Mouse (Mus musculus): ENCODE measurements around the gene Cacna2d3. TPM values are rescaled to one million over a fixed set of nuclear protein-coding genes. Genes with fewer than 3 reads are reported as not detected.

Cacna2d3 gene
- polyA plus RNA-seq, 1 experiment from 2014 or later, result 0.39 TPM

DNA sequence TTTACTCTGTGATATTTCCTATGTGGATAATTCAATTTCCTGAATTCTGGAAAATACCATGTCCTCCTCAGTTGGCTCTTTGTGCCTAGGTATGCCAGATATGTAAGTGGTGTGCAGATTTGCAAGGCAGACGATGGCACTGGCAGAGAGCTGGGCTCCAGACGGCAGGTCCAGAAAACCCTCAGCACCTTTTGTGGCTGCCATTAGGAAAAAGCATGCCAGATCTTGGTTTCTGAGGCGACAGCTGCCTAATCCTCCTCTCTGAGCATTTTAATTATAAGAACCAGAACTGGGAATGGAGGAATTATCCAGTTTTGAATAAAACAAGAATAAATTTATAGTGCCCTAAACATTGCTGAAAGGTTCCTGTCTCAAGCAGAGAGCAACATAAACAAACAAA, 767.1 kb downstream of the Cacna2d3 start:
- Histone ChIP-seq H3K9me3 (replicated peaks) (no peaks in the 10 kb centered on the region), H3K9ac (no peak overlapping the region), H3K4me1 (replicated peaks) (peaks cover 15% of the 10 kb centered on the region), H3K27me3 (peaks cover 5% of the 10 kb centered on the region; the same call in 1 of the 2 replicates), H3K4me2 (no peak overlapping the region), H3K36me3 (no peaks in the 10 kb centered on the region), H3K4me3 (no peak overlapping the region), H3K27ac (no peak overlapping the region)
- ATAC-seq (replicated peaks; ENCODE audit: insufficient number of reproducible peaks, insufficient read depth, low FRiP score, low read depth), result no peak
- 45% methylated on average over 3 of the region's 3 CpGs for WGBS

DNA sequence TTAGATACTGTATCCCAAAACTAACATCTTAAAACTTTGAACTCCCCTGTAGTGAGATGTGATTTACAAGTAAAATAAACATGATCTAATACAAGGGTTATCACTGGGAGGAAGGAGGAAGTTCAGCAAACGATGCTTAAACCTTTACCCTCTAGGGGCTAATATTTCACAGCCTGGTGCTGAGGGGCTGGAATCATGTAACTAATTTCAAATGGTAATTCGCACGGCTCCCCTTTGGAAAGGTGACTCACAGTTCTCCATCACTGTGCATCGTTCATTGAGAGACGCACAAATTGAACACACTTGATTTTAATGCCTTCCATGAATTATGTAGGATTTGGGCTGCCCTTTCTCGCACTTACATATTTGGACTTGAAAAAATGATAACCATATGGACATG, 767.6 kb downstream of the Cacna2d3 start:
- Histone ChIP-seq H3K36me3 (no peaks in the 10 kb centered on the region), H3K27me3 (peaks cover 5% of the 10 kb centered on the region; the same call in 1 of the 2 replicates), H3K4me1 (replicated peaks) (peaks cover 13% of the 10 kb centered on the region), H3K9me3 (replicated peaks) (no peaks in the 10 kb centered on the region), H3K9ac (no peak overlapping the region), H3K4me2 (no peak overlapping the region), H3K4me3 (no peak overlapping the region), H3K27ac (no peak overlapping the region)
- ATAC-seq (replicated peaks; ENCODE audit: insufficient number of reproducible peaks, insufficient read depth, low FRiP score, low read depth), result no peak
- 64% methylated on average over 6 of the region's 6 CpGs for WGBS

DNA sequence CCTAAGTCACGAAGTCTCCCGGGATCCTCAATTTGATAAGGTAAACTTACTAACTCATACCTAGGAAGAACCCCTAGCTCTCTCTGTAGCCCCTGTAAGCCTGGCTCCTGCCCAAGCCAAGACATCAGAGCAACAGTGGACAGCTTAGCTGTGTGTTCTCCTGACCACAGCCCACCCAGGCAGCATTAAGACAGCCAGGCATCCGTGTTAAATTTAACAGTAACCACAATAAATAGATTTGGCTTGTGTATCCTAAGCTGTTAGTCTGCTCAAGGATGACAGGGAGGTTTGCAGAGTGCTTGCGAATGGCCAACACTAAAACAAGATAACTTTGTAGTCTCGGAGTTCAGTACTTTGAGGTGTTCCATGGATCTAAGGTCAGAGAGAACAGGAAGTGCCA, 768.3 kb downstream of the Cacna2d3 start:
- H3K36me3 ChIP-seq, result no peaks in the 10 kb centered on the region
- ATAC-seq (replicated peaks; ENCODE audit: insufficient number of reproducible peaks, insufficient read depth, low FRiP score, low read depth), result no peak
- H3K4me1 ChIP-seq (replicated peaks), result peaks cover 6% of the 10 kb centered on the region
- no peak overlapping the region for H3K27ac ChIP-seq
- H3K4me2 ChIP-seq, result no peak overlapping the region
- H3K4me3 ChIP-seq, result no peak overlapping the region
- H3K27me3 ChIP-seq, result peaks cover 5% of the 10 kb centered on the region; the same call in 1 of the 2 replicates
- no peak overlapping the region for H3K9ac ChIP-seq
- H3K9me3 ChIP-seq (replicated peaks), result no peaks in the 10 kb centered on the region
- WGBS, result 31% methylated on average over 5 of the region's 5 CpGs

DNA sequence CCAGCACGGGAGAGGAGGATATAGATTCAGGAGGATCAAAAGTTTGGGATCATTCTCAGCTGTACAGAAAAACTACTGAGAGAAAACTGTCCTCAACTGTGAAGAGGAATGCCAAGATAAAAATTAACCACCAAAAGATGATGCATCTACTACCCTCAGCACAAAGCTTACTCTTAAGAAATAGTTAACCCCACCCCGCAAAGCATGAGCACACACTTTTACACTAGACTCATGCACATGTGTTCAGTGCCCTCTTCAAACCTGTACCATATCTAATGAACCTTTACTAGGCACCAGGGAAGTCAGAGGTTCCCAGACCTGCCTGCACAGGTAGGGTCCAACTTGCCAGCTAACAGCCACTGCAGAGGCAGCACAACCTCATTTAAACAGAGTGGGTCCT, 771.2 kb downstream of the Cacna2d3 start:
- Histone ChIP-seq H3K27ac (no peak overlapping the region), H3K4me3 (no peak overlapping the region), H3K27me3 (peaks cover 5% of the 10 kb centered on the region; the same call in 1 of the 2 replicates), H3K4me2 (no peak overlapping the region), H3K36me3 (no peaks in the 10 kb centered on the region), H3K4me1 (replicated peaks) (no peaks in the 10 kb centered on the region), H3K9ac (no peak overlapping the region), H3K9me3 (replicated peaks) (no peaks in the 10 kb centered on the region)
- no peak for ATAC-seq (replicated peaks; ENCODE audit: insufficient number of reproducible peaks, insufficient read depth, low FRiP score, low read depth)
- WGBS, result 80% methylated on average over 2 of the region's 2 CpGs

DNA sequence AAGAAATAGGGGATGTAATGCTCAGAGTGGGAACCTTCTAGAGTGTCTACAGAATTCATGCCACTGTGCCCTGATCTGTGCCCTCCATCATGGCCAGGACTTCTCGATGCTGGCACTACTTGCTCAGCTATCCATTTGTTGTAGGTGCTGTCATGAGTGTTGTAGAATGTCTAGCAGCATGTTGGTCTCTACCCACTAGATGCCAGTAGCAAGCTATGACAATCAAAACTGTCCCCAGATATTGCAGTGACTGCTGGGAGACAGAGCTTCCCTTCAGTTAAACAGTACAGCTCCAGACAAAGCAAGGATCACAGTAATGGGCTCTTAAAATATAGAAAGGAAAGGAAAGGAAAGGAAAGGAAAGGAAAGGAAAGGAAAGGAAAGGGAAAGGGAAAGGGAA, 771.9 kb downstream of the Cacna2d3 start:
- no peak for ATAC-seq (replicated peaks; ENCODE audit: insufficient number of reproducible peaks, insufficient read depth, low FRiP score, low read depth)
- 79% methylated on average over 1 of the region's 1 CpGs for WGBS
- no peak overlapping the region for H3K9ac ChIP-seq

DNA sequence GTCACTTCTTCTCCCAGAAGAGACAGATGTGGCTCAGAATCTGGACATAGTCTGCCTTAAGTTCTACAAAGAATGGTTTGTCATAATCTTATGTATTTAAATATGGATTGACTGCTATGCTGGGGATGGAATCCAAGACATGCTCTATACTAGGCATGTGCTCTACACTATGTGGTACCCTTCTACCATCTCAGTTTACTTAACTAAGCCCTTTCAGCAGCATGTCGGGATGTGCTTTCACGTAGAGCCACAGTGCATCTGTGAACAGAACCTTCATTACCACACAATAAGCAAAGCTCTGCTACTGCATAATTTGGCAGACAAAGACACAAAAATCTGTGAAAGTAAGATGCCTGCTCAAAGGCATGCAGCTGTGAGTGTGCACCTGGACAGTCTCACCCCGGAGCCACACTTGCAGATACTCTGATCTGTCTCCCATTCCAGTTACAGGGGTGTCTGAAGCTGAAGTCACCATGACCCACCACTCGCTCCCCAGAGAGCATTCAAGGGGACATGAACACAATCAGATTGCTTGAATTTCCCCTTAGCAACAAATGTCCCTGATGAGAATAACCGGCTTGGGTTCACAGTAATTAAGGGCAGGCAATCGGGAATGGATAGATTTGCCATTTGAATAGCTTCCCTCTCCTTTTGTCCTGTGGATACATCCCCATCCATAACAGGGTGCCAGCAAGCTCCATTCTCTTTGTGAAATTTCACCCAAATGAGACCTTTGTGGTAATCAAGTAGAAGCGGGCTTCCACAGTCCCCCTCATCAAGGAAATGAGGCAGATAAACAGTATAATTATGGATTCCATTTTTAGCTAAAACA, 773.4 kb downstream of the Cacna2d3 start:
- H3K4me2 ChIP-seq, result no peak overlapping the region
- no peak overlapping the region for H3K9ac ChIP-seq
- no peaks in the 10 kb centered on the region for H3K4me1 ChIP-seq (replicated peaks)
- ATAC-seq (replicated peaks; ENCODE audit: insufficient number of reproducible peaks, insufficient read depth, low FRiP score, low read depth), result no peak
- H3K9me3 ChIP-seq (replicated peaks), result no peaks in the 10 kb centered on the region
- no peak overlapping the region for H3K4me3 ChIP-seq
- 77% methylated on average over 7 of the region's 7 CpGs for WGBS
- peaks cover 5% of the 10 kb centered on the region; the same call in 1 of the 2 replicates for H3K27me3 ChIP-seq
- no peaks in the 10 kb centered on the region for H3K36me3 ChIP-seq
- no peak overlapping the region for H3K27ac ChIP-seq

More for the DNA sequence above, 771.9 kb downstream of the Cacna2d3 start:
- H3K4me2 ChIP-seq, result no peak overlapping the region
- no peaks in the 10 kb centered on the region for H3K9me3 ChIP-seq (replicated peaks)
- H3K4me3 ChIP-seq, result no peak overlapping the region
- no peak overlapping the region for H3K27ac ChIP-seq
- H3K27me3 ChIP-seq, result peaks cover 5% of the 10 kb centered on the region; the same call in 1 of the 2 replicates
- H3K36me3 ChIP-seq, result no peaks in the 10 kb centered on the region
- no peaks in the 10 kb centered on the region for H3K4me1 ChIP-seq (replicated peaks)

DNA sequence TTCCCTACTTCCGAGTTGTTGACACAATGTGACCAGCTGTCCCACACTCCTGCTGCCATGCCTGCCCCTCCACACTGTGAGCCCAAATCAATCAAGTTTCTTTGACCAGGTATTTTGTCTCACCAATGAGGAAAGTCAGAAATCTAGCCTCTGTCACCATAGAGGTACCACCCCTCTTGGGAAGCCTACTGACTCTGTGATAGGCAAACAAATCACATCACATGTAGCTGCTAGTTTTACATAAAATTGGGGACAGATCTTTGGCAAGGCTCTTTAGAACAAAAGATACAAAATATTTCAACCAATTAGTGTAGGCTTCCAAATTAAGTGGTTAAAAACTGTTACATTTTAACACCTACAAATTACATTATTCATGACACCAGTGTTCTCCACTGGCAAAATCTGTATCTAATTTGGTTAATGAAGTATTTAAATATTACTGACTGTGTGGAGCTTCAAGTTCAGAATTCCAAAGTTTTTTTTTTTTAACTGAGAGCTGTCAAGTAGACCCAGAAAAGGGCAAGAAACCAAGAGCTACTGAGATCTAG, 788.8 kb downstream of the Cacna2d3 start:
- no peaks in the 10 kb centered on the region for H3K9me3 ChIP-seq (replicated peaks)
- no peak for ATAC-seq (replicated peaks; ENCODE audit: insufficient number of reproducible peaks, insufficient read depth, low FRiP score, low read depth)
- no peak overlapping the region for H3K27ac ChIP-seq
- H3K4me2 ChIP-seq, result no peak overlapping the region
- no peaks in the 10 kb centered on the region for H3K4me1 ChIP-seq (replicated peaks)
- H3K36me3 ChIP-seq, result no peaks in the 10 kb centered on the region
- H3K27me3 ChIP-seq, result no peaks in the 10 kb centered on the region
- WGBS, result 77% methylated on average over 1 of the region's 1 CpGs
- no peak overlapping the region for H3K9ac ChIP-seq
- H3K4me3 ChIP-seq, result no peak overlapping the region

DNA sequence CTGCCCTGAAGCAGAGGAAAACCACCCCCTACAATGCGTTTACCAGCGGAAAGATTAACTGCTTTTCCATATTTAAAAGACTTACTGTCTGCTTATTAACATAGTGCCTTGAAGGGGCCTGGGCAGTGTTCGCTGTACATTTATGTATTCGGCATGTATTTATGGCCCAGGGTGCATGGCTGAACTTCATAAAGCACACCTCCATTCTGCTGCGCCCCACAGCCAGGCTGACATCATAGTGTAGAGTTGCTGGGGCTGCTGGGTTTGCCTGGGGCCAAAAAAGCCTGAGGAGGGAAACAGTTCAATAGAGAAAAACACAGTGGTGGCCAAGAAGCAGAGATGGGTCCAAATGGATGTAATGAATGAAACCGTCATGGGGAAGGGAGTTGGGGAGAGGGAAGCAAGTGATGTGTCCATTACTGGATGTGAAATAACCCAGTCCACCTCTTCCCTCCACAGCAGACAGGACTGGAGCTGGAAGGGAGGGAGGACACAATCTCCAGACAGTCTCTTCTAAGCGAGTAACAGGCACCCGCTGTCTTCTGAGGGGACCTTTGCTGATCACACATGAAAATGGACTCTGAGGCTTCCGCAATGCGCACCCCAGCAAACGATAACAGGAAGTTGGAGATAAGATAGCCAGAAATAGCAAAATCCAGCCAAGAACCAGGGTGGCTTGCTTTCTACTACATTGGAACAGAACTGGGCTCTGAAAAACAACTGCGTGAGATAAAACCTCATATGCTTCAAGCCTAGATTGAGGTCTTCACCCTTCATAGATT, 798.3 kb downstream of the Cacna2d3 start:
- no peak overlapping the region for H3K4me3 ChIP-seq
- no peak overlapping the region for H3K4me2 ChIP-seq
- H3K27me3 ChIP-seq, result peaks cover 5% of the 10 kb centered on the region
- peaks cover 3% of the 10 kb centered on the region for H3K4me1 ChIP-seq (replicated peaks)
- WGBS, result 49% methylated on average over 12 of the region's 12 CpGs
- no peaks in the 10 kb centered on the region for H3K9me3 ChIP-seq (replicated peaks)
- no peak overlapping the region for H3K9ac ChIP-seq
- H3K27ac ChIP-seq, result no peak overlapping the region
- no peaks in the 10 kb centered on the region for H3K36me3 ChIP-seq
- ATAC-seq (replicated peaks; ENCODE audit: insufficient number of reproducible peaks, insufficient read depth, low FRiP score, low read depth), result no peak

DNA sequence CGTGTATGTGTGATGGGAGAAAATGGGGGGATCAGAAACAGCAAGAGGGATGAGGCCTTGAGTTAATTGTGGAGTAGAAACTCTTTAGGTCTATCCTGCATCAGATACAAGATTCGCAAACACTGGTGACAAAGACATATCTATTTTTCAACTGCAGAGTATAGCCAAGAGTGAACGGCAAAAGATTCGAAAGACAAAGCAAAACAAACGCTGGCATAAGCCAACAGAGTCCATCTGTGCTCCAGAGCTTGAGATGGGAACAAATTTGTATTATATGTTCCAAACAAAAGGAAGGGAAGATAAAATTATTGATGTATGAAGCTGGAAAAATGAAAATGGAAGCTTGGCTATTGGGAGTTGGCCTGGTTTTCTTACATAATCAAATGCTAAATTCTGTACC, 802.8 kb downstream of the Cacna2d3 start:
- WGBS, result 81% methylated on average over 5 of the region's 5 CpGs
- no peak overlapping the region for H3K9ac ChIP-seq

DNA sequence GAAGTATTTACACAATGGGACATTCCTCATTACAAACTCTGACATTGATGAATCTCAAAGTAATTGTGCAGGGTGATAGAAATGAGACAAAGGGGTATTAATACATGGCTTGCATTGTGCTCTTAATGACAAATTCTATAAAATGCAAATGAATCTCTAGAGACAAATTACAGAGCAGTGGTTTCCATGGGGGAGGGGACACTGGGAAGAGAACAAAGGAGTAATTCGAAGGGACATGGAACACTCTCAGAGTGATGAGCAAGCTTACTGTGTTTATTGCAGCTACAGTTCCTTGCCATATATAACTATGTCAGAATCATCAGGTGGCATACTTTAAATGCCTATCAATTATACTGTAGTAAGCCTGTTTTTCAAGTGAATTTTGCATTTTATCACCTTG, 806.7 kb downstream of the Cacna2d3 start:
- Histone ChIP-seq H3K4me1 (replicated peaks) (no peaks in the 10 kb centered on the region), H3K27ac (no peak overlapping the region), H3K27me3 (no peaks in the 10 kb centered on the region), H3K36me3 (no peaks in the 10 kb centered on the region), H3K4me2 (no peak overlapping the region), H3K9ac (no peak overlapping the region), H3K9me3 (replicated peaks) (no peaks in the 10 kb centered on the region), H3K4me3 (no peak overlapping the region)
- WGBS, result 80% methylated on average over 1 of the region's 1 CpGs
- no peak for ATAC-seq (replicated peaks; ENCODE audit: insufficient number of reproducible peaks, insufficient read depth, low FRiP score, low read depth)

More for the DNA sequence above, 802.8 kb downstream of the Cacna2d3 start:
- Histone ChIP-seq H3K4me1 (replicated peaks) (peaks cover 3% of the 10 kb centered on the region), H3K36me3 (no peaks in the 10 kb centered on the region), H3K4me2 (no peak overlapping the region), H3K27me3 (peaks cover 5% of the 10 kb centered on the region), H3K4me3 (no peak overlapping the region), H3K27ac (no peak overlapping the region), H3K9me3 (replicated peaks) (no peaks in the 10 kb centered on the region)
- no peak for ATAC-seq (replicated peaks; ENCODE audit: insufficient number of reproducible peaks, insufficient read depth, low FRiP score, low read depth)

DNA sequence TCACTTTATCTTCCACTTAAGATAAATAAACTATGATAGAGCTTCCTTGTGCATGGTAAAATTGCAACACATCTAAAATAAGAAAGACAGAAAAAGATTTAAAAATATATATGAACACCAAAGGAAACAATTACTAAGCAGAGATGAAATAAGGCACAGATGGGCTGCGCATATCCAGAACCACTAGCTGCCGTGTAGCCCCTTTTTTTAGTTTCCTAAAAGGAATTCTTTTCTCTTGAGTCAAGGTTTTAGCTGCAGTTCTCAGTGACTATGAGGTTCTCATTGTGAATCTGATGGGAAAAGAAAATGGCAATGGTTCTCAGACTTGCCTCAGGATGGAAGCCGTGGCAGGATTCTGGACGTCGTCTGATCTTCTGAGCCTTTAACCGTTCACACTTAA, 814.0 kb downstream of the Cacna2d3 start:
- Histone ChIP-seq H3K9ac (no peak overlapping the region), H3K4me2 (no peak overlapping the region), H3K4me3 (no peak overlapping the region), H3K36me3 (no peaks in the 10 kb centered on the region), H3K4me1 (replicated peaks) (no peaks in the 10 kb centered on the region), H3K9me3 (replicated peaks) (no peaks in the 10 kb centered on the region; the same call in 1 of the 2 replicates), H3K27ac (no peak overlapping the region), H3K27me3 (no peaks in the 10 kb centered on the region)
- no peak for ATAC-seq (replicated peaks; ENCODE audit: insufficient number of reproducible peaks, insufficient read depth, low FRiP score, low read depth)
- WGBS, result 80% methylated on average over 6 of the region's 6 CpGs

Measured in heart, embryonic 15.5 days (tissue).